Mouse (Mus musculus) hindbrain, postnatal 0 days (tissue): Measurements from ENCODE around the gene Acer1. TPM values are rescaled to one million over a fixed set of nuclear protein-coding genes. Genes with fewer than 3 reads are reported as not detected.

Experiments used
- ATAC-seq: fragments of 200-750 bp; cut with Nextera tagmentation; 2 replicates; pipeline ENCODE4 v1.8.0; 2017; ENCODE audit warnings: mild to moderate bottlenecking, moderate TSS enrichment, moderate library complexity
- DNase-seq: peaks from one replicate; pipeline ENCODE4 v3.0.0-alpha.2; 2015; ENCODE audit warnings: low spot score
- H3K27ac ChIP-seq: fragments of 300-500 bp; sonication (generic); 2 replicates; pipeline ENCODE4 v1.5.1; 2014; ENCODE audit warnings: mild to moderate bottlenecking
- H3K27me3 ChIP-seq: fragments of 300-500 bp; sonication (generic); 2 replicates; pipeline ENCODE4 v1.6.1; 2014; ENCODE audit warnings: low read length, mixed read lengths; ENCODE audit not compliant: insufficient read depth
- H3K36me3 ChIP-seq: fragments of 300-500 bp; sonication (generic); 2 replicates; pipeline ENCODE4 v1.6.1; 2014; ENCODE audit warnings: low read length, mixed read lengths; ENCODE audit not compliant: insufficient read depth
- H3K4me1 ChIP-seq: fragments of 300-500 bp; sonication (generic); 2 replicates; pipeline ENCODE4 v1.6.1; 2014; ENCODE audit warnings: antibody characterized with exemption, low read length, mixed read lengths; ENCODE audit not compliant: insufficient read depth
- H3K4me2 ChIP-seq: fragments of 300-500 bp; sonication (generic); 2 replicates; pipeline ENCODE4 v1.6.1; 2014; ENCODE audit warnings: low read depth, mild to moderate bottlenecking, low read length, moderate library complexity, mixed read lengths
- H3K4me3 ChIP-seq: fragments of 300-500 bp; sonication (generic); 2 replicates; pipeline ENCODE4 v1.5.1; 2014; ENCODE audit warnings: low read length
- H3K9ac ChIP-seq: fragments of 300-500 bp; sonication (generic); replicated peaks from 2 replicates; pipeline ENCODE4 v1.6.1; 2014; ENCODE audit warnings: mild to moderate bottlenecking, low read length, moderate library complexity, mixed read lengths
- H3K9me3 ChIP-seq: fragments of 300-500 bp; sonication (generic); 2 replicates; pipeline ENCODE4 v1.6.1; 2016; ENCODE audit warnings: low read length, mixed read lengths
- CTCF ChIP-seq: IDR thresholded peaks from 2 replicates; pipeline ENCODE4 v1.5.1; 2016; ENCODE audit warnings: antibody characterized with exemption, control low read depth, low read depth
- WGBS: fragments of 180-500 bp; shearing (Covaris S2); extraction: QIAGEN DNeasy Blood & Tissue Kit; methylation state at CpG from one replicate; pipeline ENCODE4 v1.1.7; 2014; 5-methylcytosine and 5-hydroxymethylcytosine counted together
- polyA plus RNA-seq: library from polyadenylated mRNA; unstranded; fragments of >200 nt; fragmentation: Nextera tagmentation; extraction: Ambion mirVana; gene quantifications from 2 replicates; pipeline ENCODE4 v1.2.1, GENCODE M21; 2015
- total RNA-seq: library from RNA; depleted of rRNA; stranded (reverse); fragments of >200 nt; gene quantifications from 2 replicates; pipeline ENCODE4 v1.2.3, GENCODE M21; 2014

The Acer1 gene
- total and polyA plus RNA-seq, 2 experiments from 2014 or later: not detected

GRCm38 (mm10) chr17:56999414-56999813 is 17.5 kb upstream of the Acer1 start:
- no peak for TF ChIP-seq CTCF
- 93% methylated on average over 9 of the region's 9 CpGs for WGBS
- Histone ChIP-seq H3K9ac (no peak overlapping the region), H3K27ac (no peak overlapping the region), H3K4me3 (no peak overlapping the region), H3K36me3 (peaks cover 45% of the 10 kb centered on the region; the same call in 1 of the 2 replicates), H3K4me1 (0 out of 2 replicates have a peak, but pooled peaks cover 3% of the 10 kb centered on the region), H3K9me3 (no peaks in the 10 kb centered on the region), H3K27me3 (no peaks in the 10 kb centered on the region), H3K4me2 (no peak overlapping the region)
- no peak for ATAC-seq
- no peak for DNase-seq

- peak; percentile 98 for ATAC-seq
- H3K27me3 ChIP-seq: no peaks in the 10 kb centered on the region
- H3K36me3 ChIP-seq: peaks cover 45% of the 10 kb centered on the region
- H3K4me3 ChIP-seq: peak within 1 kb of the TSS; percentile 85
- H3K27ac ChIP-seq: peak within 1 kb of the TSS; percentile 86
- 0 out of 2 replicates have a peak, but pooled peaks cover 3% of the 10 kb centered on the region for H3K4me1 ChIP-seq
- peak; percentile 96 for DNase-seq
- H3K9ac ChIP-seq: peak within 1 kb of the TSS; percentile 71
- peak; percentile 84 for TF ChIP-seq CTCF
- WGBS: under 1% methylated on average over 37 of the region's 38 CpGs
- H3K9me3 ChIP-seq: no peaks in the 10 kb centered on the region
- peak within 1 kb of the TSS; percentile 73 for H3K4me2 ChIP-seq
These were observed 15.2 kb upstream of the Acer1 start, which contains the start of gene Alkbh7 for GRCm38 (mm10) chr17:56997029-56997667. Gene Alkbh7 (plus strand): TSS chr17:56997339.

GRCm38 (mm10) chr17:56996506-56996905 is 14.6 kb upstream of the Acer1 start:
- DNase-seq (no peak), ATAC-seq (no peak)
- Histone ChIP-seq H3K9me3 (no peaks in the 10 kb centered on the region), H3K4me3 (no peak overlapping the region), H3K4me1 (0 out of 2 replicates have a peak, but pooled peaks cover 3% of the 10 kb centered on the region), H3K27me3 (no peaks in the 10 kb centered on the region), H3K9ac (no peak overlapping the region), H3K4me2 (peak overlapping the region; percentile 73), H3K27ac (peak overlapping the region; percentile 86; the same call in 1 of the 2 replicates), H3K36me3 (peaks cover 45% of the 10 kb centered on the region)
- 76% methylated on average over 2 of the region's 2 CpGs for WGBS
- TF ChIP-seq CTCF: no peak

- Histone ChIP-seq H3K9me3 (no peaks in the 10 kb centered on the region), H3K4me3 (no peak overlapping the region), H3K9ac (no peak overlapping the region), H3K36me3 (peaks cover 40% of the 10 kb centered on the region), H3K4me1 (peaks cover 9% of the 10 kb centered on the region), H3K27ac (no peak overlapping the region), H3K4me2 (no peak overlapping the region), H3K27me3 (no peaks in the 10 kb centered on the region)
- TF ChIP-seq CTCF: no peak
- 91% methylated on average over 8 of the region's 8 CpGs for WGBS
- ATAC-seq (no peak), DNase-seq (no peak)
These were observed 13.1 kb upstream of the Acer1 start for GRCm38 (mm10) chr17:56995046-56995445.

GRCm38 (mm10) chr17:56990966-56991365 is 9.0 kb upstream of the Acer1 start:
- Histone ChIP-seq H3K4me3 (peak overlapping the region; percentile 77), H3K9ac (peak overlapping the region; percentile 79), H3K27me3 (no peaks in the 10 kb centered on the region), H3K4me2 (peak overlapping the region; percentile 89), H3K4me1 (peaks cover 6% of the 10 kb centered on the region), H3K9me3 (no peaks in the 10 kb centered on the region), H3K27ac (no peak overlapping the region), H3K36me3 (peaks cover 29% of the 10 kb centered on the region)
- 74% methylated on average over 2 of the region's 2 CpGs for WGBS
- no peak for TF ChIP-seq CTCF
- DNase-seq (no peak), ATAC-seq (no peak)

- no peak; the same call in 1 of the 2 replicates for TF ChIP-seq CTCF
- ATAC-seq (peak; percentile 97), DNase-seq (peak; percentile 98)
- Histone ChIP-seq H3K4me1 (peaks cover 6% of the 10 kb centered on the region), H3K9me3 (no peaks in the 10 kb centered on the region), H3K4me2 (peak within 1 kb of the TSS; percentile 89), H3K36me3 (peaks cover 22% of the 10 kb centered on the region), H3K9ac (peak within 1 kb of the TSS; percentile 79), H3K27me3 (no peaks in the 10 kb centered on the region), H3K4me3 (peak within 1 kb of the TSS; percentile 77), H3K27ac (peak within 1 kb of the TSS; percentile 82)
- under 1% methylated on average over 52 of the region's 52 CpGs for WGBS
These were observed 8.3 kb upstream of the Acer1 start, which contains the start of gene Clpp for GRCm38 (mm10) chr17:56990115-56990746. Gene Clpp (plus strand): TSS chr17:56990305.
